Mouse (Mus musculus) liver, embryonic 12.5 days (tissue): ENCODE measurements at regions not wholly inside any gene's neighbourhood (a gene's known extent, or its start where the extent isn't known, plus 50 kb on each side); places are given as distances from the start of the nearest gene placed in this dataset.

Experiments used
- ATAC-seq: fragments of 200-750 bp; cut with Nextera tagmentation; 2 replicates; pipeline ENCODE4 v1.8.0; 2017; ENCODE audit warnings: moderate number of reproducible peaks, mild to moderate bottlenecking, moderate library complexity
- H3K27ac ChIP-seq: fragments of 300-500 bp; sonication (generic); 2 replicates; pipeline ENCODE4 v1.5.1; 2016; ENCODE audit warnings: mild to moderate bottlenecking
- H3K27me3 ChIP-seq: fragments of 300-500 bp; sonication (generic); replicated peaks from 2 replicates; pipeline ENCODE4 v1.6.1; 2016; ENCODE audit warnings: mild to moderate bottlenecking, moderate library complexity
- H3K36me3 ChIP-seq: fragments of 300-500 bp; sonication (generic); 2 replicates; pipeline ENCODE4 v1.6.1; 2016; ENCODE audit warnings: mild to moderate bottlenecking, moderate library complexity
- H3K4me1 ChIP-seq: fragments of 300-500 bp; sonication (generic); 2 replicates; pipeline ENCODE4 v1.6.1; 2016
- H3K4me2 ChIP-seq: fragments of 300-500 bp; sonication (generic); 2 replicates; pipeline ENCODE4 v1.6.1; 2016; ENCODE audit warnings: mild to moderate bottlenecking, moderate library complexity
- H3K4me3 ChIP-seq: fragments of 300-500 bp; sonication (generic); 2 replicates; pipeline ENCODE4 v1.5.1; 2016; ENCODE audit warnings: mild to moderate bottlenecking, moderate library complexity
- H3K9ac ChIP-seq: fragments of 300-500 bp; sonication (generic); 2 replicates; pipeline ENCODE4 v1.6.1; 2016; ENCODE audit warnings: mild to moderate bottlenecking, moderate library complexity
- H3K9me3 ChIP-seq: fragments of 300-500 bp; sonication (generic); replicated peaks from 2 replicates; pipeline ENCODE4 v1.6.1; 2016; ENCODE audit warnings: mild to moderate bottlenecking, moderate library complexity
- WGBS: fragments of 180-500 bp; shearing (Covaris S2); methylation state at CpG from one replicate; pipeline ENCODE4 v1.1.7; 2016; ENCODE audit not compliant: insufficient replicate concordance; 5-methylcytosine and 5-hydroxymethylcytosine counted together

DNA sequence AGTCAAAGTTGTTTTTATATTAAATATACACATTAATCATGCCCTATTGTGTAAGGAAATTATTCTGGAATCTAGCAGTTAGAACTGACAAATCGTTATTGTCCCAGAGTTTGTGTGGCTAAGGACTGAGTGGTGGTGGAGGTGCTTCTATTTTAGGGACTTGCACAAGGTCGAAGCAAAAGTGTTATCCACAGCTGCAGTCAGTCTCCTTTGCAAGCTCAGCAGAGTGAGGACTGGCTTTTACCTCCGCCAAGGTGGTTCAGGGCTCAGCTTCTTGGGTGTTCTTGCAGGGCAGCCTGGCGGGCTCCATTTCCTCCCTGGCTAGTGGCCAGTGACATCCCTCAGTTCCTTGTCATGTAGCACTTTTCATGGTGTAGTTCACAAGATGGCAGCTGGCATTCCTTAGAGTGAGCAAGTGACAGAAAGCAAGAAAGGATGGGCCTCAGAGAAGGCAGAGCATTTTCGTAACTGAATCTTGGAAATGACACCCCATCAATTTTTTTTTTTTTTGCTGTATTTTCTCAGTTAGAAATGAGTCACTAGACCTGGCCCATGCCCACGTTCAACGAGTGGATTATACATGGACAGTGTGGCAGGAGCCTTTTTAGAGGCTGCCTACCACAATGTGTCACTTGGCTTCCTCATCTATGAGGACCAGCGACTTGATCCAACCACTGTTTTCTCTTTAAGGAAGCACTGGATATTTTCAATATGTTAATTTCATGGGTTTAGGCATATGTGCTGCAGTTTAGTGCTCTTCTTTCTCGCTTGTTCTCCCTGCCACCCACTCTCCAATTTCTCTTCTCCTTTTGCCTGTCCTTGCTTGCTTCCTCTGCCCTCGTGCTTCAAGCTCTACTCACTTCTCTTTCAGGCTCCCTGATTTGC lies 129.1 kb upstream of the Zeb2 start:
- no peak for ATAC-seq
- H3K4me3 ChIP-seq = no peak overlapping the region
- no peaks in the 10 kb centered on the region for H3K9me3 ChIP-seq
- H3K4me1 ChIP-seq = peaks cover 12% of the 10 kb centered on the region; the same call in 1 of the 2 replicates
- no peak overlapping the region for H3K9ac ChIP-seq
- H3K36me3 ChIP-seq = no peaks in the 10 kb centered on the region
- H3K27me3 ChIP-seq = no peaks in the 10 kb centered on the region
- H3K27ac ChIP-seq = no peak overlapping the region
- H3K4me2 ChIP-seq = no peak overlapping the region
- WGBS = 57% methylated on average over 10 of the region's 10 CpGs

DNA sequence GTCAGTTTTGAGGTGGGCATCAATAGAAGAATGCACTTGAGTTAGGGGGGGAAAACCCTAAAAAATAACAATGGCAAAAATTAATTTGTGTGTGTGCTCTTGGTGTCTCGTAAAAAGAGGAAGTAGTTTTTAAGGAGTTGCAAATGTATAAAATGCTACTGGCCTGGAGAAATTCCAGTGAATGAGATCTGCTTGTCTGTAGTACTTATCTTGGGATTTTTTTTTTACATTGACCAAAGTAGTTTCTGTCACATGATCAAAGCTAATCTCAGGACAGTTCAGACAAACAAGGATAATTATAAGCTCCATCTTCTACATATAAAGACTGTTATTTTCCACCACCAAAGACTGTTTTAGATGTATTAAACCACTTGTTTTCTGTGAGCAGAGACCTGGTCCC lies 128.3 kb upstream of the Zeb2 start:
- Histone ChIP-seq H3K4me3 (no peak overlapping the region), H3K36me3 (no peaks in the 10 kb centered on the region), H3K4me1 (peaks cover 20% of the 10 kb centered on the region), H3K4me2 (no peak overlapping the region), H3K27me3 (no peaks in the 10 kb centered on the region), H3K9ac (no peak overlapping the region), H3K27ac (no peak overlapping the region), H3K9me3 (no peaks in the 10 kb centered on the region)
- WGBS = 35% methylated on average over 1 of the region's 1 CpGs
- no peak for ATAC-seq

- Histone ChIP-seq H3K4me3 (no peak overlapping the region), H3K27ac (no peak overlapping the region), H3K4me1 (peaks cover 30% of the 10 kb centered on the region), H3K36me3 (no peaks in the 10 kb centered on the region), H3K9me3 (no peaks in the 10 kb centered on the region), H3K4me2 (no peak overlapping the region), H3K9ac (no peak overlapping the region), H3K27me3 (no peaks in the 10 kb centered on the region)
- no peak for ATAC-seq
- 58% methylated on average over 14 of the region's 14 CpGs for WGBS
Measured at GRCm38 (mm10) chr2:45244491-45244890, 127.3 kb upstream of the Zeb2 start.

GRCm38 (mm10) chr2:45239501-45240292 lies 122.5 kb upstream of the Zeb2 start:
- peak; percentile 92 for ATAC-seq
- peak overlapping the region; percentile 45 for H3K27ac ChIP-seq
- H3K4me3 ChIP-seq = no peak overlapping the region
- no peaks in the 10 kb centered on the region for H3K36me3 ChIP-seq
- peaks cover 32% of the 10 kb centered on the region for H3K4me1 ChIP-seq
- no peaks in the 10 kb centered on the region for H3K9me3 ChIP-seq
- no peaks in the 10 kb centered on the region for H3K27me3 ChIP-seq
- peak overlapping the region; percentile 56 for H3K4me2 ChIP-seq
- WGBS = 17% methylated on average over 16 of the region's 16 CpGs
- H3K9ac ChIP-seq = 0 out of 2 replicates have a peak overlapping the region, but pooled peaks have one; percentile 25

DNA sequence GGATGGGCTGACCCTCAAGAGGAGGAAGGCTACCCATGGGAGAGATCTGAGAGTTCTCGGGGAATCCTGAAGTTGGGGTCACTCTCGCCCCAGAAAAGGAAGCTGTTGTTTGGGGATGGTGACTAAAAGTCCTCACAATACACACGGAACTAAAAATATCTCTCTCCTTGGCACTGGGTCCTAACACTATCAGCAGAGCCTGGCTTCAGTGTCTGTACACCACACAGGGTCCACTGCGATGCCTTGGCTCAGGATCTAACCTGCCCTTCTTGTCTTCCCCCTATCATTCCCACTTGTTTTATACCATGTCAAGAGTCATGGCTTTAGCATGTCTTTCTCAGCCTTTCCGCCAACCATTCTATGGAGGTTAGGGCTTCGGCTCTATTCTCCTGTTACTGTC lies 121.8 kb upstream of the Zeb2 start:
- Histone ChIP-seq H3K27ac (no peak overlapping the region), H3K27me3 (no peaks in the 10 kb centered on the region), H3K4me2 (no peak overlapping the region), H3K4me1 (peaks cover 32% of the 10 kb centered on the region), H3K9ac (no peak overlapping the region), H3K4me3 (no peak overlapping the region), H3K9me3 (no peaks in the 10 kb centered on the region), H3K36me3 (no peaks in the 10 kb centered on the region)
- WGBS = 56% methylated on average over 6 of the region's 6 CpGs
- ATAC-seq = no peak

- no peaks in the 10 kb centered on the region for H3K36me3 ChIP-seq
- H3K9me3 ChIP-seq = no peaks in the 10 kb centered on the region
- H3K27me3 ChIP-seq = no peaks in the 10 kb centered on the region
- no peak for ATAC-seq
- H3K4me1 ChIP-seq = peaks cover 30% of the 10 kb centered on the region
- no peak overlapping the region for H3K9ac ChIP-seq
- 80% methylated on average over 13 of the region's 13 CpGs for WGBS
- H3K4me2 ChIP-seq = no peak overlapping the region
- no peak overlapping the region for H3K4me3 ChIP-seq
- H3K27ac ChIP-seq = no peak overlapping the region
Measured at GRCm38 (mm10) chr2:45236168-45236700, 119.0 kb upstream of the Zeb2 start.

DNA sequence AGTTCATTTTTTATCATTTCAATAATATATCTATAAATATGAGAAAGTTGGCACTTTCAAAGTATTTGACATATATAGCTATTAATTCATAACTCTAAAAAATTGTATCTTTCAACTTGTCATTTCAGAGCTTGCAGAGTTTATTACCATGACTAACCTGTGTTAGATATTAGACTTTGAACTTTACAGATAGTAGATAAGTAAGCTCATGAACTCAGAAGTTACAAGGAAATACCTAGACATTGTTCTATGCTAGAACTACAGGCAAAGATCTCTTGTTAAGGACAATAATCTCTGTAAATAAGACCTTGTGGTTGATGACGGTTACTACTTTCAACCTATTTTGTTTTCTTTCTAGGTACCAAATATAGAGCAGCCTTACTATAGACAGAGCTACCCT lies 117.0 kb upstream of the Zeb2 start:
- Histone ChIP-seq H3K4me1 (peaks cover 13% of the 10 kb centered on the region), H3K4me3 (no peak overlapping the region), H3K9me3 (no peaks in the 10 kb centered on the region), H3K9ac (no peak overlapping the region), H3K4me2 (no peak overlapping the region), H3K36me3 (no peaks in the 10 kb centered on the region), H3K27me3 (no peaks in the 10 kb centered on the region), H3K27ac (no peak overlapping the region)
- no peak for ATAC-seq
- 80% methylated on average over 1 of the region's 1 CpGs for WGBS

GRCm38 (mm10) chr2:45230351-45231209 lies 113.4 kb upstream of the Zeb2 start:
- Histone ChIP-seq H3K27me3 (no peaks in the 10 kb centered on the region), H3K36me3 (no peaks in the 10 kb centered on the region), H3K9ac (no peak overlapping the region), H3K4me2 (no peak overlapping the region), H3K4me1 (0 out of 2 replicates have a peak, but pooled peaks cover 3% of the 10 kb centered on the region), H3K27ac (no peak overlapping the region), H3K4me3 (no peak overlapping the region), H3K9me3 (no peaks in the 10 kb centered on the region)
- no peak for ATAC-seq
- WGBS = 73% methylated on average over 11 of the region's 11 CpGs

GRCm38 (mm10) chr2:45229501-45229900 lies 112.3 kb upstream of the Zeb2 start:
- 76% methylated on average over 6 of the region's 6 CpGs for WGBS
- 0 out of 2 replicates have a peak, but pooled peaks cover 3% of the 10 kb centered on the region for H3K4me1 ChIP-seq
- H3K27me3 ChIP-seq = no peaks in the 10 kb centered on the region
- H3K9ac ChIP-seq = no peak overlapping the region
- ATAC-seq = no peak
- no peaks in the 10 kb centered on the region for H3K36me3 ChIP-seq
- H3K27ac ChIP-seq = no peak overlapping the region
- H3K9me3 ChIP-seq = no peaks in the 10 kb centered on the region
- no peak overlapping the region for H3K4me3 ChIP-seq
- no peak overlapping the region for H3K4me2 ChIP-seq

DNA sequence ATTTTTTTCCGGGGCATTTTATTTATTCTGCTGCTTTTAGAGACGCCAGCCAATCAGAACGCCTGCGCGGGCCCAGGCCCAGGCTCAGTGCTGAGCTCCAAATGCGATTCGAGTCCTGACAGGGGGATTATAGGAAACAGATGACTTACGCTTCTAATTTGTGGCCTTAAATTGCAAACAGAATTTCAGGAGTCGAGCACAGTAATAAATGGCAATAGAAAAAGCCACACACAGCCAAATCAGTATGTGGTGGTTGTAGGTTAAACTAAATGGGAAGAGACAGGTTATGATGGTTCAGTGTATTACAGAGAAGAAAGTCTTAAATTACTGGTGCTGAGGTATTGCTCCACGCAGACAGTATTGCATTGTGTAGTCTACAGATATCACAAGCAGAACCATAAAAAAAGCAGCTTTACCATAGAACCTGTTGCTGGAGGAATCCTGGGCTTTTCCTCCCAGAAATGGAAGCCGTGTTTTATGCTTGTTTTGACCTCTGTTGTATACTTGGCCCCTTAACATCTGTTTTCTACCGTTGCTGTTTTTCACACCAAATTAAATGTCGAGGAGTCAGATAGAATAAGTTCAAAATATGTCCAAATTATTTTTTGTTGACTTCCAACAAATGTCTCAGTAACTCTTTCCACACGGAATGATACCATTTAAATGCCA lies 110.2 kb upstream of the Zeb2 start:
- H3K4me1 ChIP-seq = 0 out of 2 replicates have a peak, but pooled peaks cover 3% of the 10 kb centered on the region
- ATAC-seq = no peak
- H3K9ac ChIP-seq = no peak overlapping the region
- no peak overlapping the region for H3K4me3 ChIP-seq
- no peak overlapping the region for H3K4me2 ChIP-seq
- H3K27ac ChIP-seq = no peak overlapping the region
- WGBS = 56% methylated on average over 14 of the region's 14 CpGs
- no peaks in the 10 kb centered on the region for H3K9me3 ChIP-seq
- no peaks in the 10 kb centered on the region for H3K36me3 ChIP-seq
- H3K27me3 ChIP-seq = no peaks in the 10 kb centered on the region

- H3K27ac ChIP-seq = no peak overlapping the region
- no peaks in the 10 kb centered on the region for H3K9me3 ChIP-seq
- no peak overlapping the region for H3K4me2 ChIP-seq
- no peak overlapping the region for H3K4me3 ChIP-seq
- no peak overlapping the region for H3K9ac ChIP-seq
- H3K27me3 ChIP-seq = no peaks in the 10 kb centered on the region
- 80% methylated on average over 4 of the region's 4 CpGs for WGBS
- H3K4me1 ChIP-seq = 0 out of 2 replicates have a peak, but pooled peaks cover 3% of the 10 kb centered on the region
- no peaks in the 10 kb centered on the region for H3K36me3 ChIP-seq
- ATAC-seq = no peak
Measured at GRCm38 (mm10) chr2:45226045-45226370, 108.8 kb upstream of the Zeb2 start.
